Mouse (Mus musculus) lung, postnatal 0 days (tissue): ENCODE measurements around the gene Mbd4.

Experiments used
- CTCF ChIP-seq: IDR thresholded peaks from 2 replicates; pipeline ENCODE4 v1.5.1; 2016; ENCODE audit warnings: antibody characterized with exemption, mild to moderate bottlenecking
- EP300 ChIP-seq: IDR thresholded peaks from 2 replicates; pipeline ENCODE4 v1.6.1; 2016; ENCODE audit warnings: antibody characterized with exemption, mild to moderate bottlenecking, control low read depth

GRCm38 (mm10) chr6:115891497-115892061 lies 38.4 kb upstream of the Mbd4 start:
- TF ChIP-seq CTCF = no peak
- TF ChIP-seq EP300 = no peak; the same call in 1 of the 2 replicates
